Mouse (Mus musculus) inflammation-experienced regulatory T-cells, adult 6 months (primary cell): ENCODE data around the gene Spryd3. TPM values are rescaled to one million over a fixed set of nuclear protein-coding genes. Genes with fewer than 3 reads are reported as not detected.
"Not testable (repeated sequence)": the region's sequence is repeated elsewhere in the genome, so short reads cannot be mapped to it uniquely, and the experiment has no call there.

Experiments used
- ATAC-seq: one replicate; pipeline ENCODE4 v1.8.0; 2017
- polyA plus RNA-seq, 3 experiments: library from polyadenylated mRNA; unstranded; fragments of 100-300 nt; shearing (Covaris generic); gene quantifications; one replicate each; pipeline ENCODE4 v1.2.1; 2017

Spryd3 gene
- 10 to 100 TPM; 32.1 to 44.8 (median 33.6) TPM for polyA plus RNA-seq

- peak; percentile 99 for ATAC-seq
These were observed at the start of gene Spryd3 for GRCm38 (mm10) chr15:102136129-102136758. Gene Spryd3, minus strand, starts transcription at chr15:102136234.

DNA sequence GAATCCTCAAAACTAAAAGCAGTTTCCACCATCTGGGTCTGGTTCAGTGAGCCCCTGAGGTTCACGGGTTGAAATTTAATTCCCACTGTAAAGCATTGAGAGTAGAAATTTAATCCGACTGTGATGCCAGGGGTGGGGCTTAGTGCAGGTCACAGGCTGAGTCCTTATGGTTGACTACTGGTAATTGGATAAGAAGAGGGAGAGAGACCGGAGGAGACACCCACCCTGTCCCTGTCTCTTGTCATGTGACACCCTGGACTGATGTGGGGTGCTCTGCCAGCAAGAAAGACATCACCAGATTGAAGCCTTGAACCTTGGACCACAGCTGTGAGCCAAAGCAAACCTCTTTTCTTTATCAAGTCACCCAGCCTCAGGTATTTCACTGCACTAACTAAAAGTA is 47.0 kb upstream of the Spryd3 start:
- ATAC-seq = no peak

DNA sequence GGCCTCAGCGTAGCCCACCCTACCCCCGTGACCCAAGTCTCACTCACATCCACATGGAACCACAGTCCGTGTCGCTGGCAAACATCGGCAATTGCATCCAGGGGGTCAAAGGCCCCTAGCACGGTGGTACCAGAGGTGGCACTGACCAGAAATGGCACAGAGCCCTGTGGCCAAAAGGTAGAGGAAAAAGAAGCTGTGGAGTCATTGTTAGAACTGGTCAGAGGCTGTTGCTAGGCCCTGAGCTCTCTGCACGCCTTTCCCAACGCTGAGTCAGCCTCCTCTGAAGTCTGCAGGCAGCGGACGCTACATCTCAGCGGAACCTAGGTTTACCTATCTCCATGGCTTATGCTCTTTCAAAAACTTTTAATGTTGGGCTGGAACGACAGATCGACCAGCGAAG is 43.9 kb upstream of the Spryd3 start:
- ATAC-seq = no peak

DNA sequence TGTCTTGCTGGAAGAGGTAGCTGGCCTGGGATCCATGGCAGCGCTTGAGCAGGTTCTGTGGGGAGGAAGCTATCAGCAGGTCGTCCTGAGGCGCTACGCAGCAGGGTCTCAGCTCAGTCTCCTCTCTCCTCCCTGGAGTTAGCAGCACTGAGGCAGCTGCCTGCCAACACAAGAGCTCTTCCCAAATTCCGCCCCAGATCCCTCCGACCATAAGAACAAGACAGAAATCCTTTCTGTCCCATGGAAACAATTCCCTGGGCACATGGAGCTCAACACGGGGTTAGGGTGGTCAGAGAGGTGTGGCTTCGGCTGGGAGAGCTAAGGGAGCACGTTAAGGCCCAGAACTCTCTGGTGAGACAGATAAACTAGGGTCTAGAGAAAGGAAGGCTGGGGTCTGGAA is 43.1 kb upstream of the Spryd3 start:
- no peak for ATAC-seq

DNA sequence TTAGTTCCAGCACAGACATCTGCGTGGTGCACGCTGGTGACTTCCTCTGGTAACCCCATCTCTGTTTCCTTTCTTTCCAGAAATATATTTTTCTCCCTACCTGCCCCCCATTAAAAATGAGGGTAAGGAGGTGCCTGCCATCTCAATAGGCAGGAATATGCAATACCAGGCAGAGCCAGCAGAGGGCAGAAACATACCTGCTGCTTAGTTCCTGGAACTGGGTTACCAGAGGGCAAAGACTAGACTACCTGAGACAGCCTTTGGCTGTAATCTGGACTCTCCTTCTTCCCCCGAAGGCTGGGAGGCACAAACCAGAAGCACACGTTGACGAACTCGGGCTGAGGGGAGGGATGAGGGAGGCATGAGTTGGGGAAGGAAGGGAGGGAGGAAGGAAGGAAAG is 42.2 kb upstream of the Spryd3 start:
- peak; percentile 54 for ATAC-seq

DNA sequence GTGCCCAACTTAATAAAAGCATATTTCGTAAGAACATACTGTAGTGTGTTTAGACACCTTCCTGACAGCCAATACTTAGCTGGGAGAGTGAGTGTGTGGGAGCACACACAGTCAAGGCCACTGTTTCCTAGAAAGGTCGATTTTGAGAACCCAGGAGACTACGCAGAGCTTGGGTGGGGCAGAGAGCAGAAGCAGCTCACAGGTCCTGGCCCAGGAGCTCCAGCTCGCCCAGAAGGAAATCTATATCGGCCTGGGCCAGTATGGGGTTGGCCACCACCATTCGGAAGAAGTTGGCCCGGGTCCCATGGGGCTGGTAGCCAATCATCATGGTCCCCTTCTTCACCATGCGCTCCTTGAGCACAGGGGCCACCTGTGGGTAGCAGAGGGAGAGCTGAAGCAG is 41.4 kb upstream of the Spryd3 start:
- ATAC-seq = no peak

DNA sequence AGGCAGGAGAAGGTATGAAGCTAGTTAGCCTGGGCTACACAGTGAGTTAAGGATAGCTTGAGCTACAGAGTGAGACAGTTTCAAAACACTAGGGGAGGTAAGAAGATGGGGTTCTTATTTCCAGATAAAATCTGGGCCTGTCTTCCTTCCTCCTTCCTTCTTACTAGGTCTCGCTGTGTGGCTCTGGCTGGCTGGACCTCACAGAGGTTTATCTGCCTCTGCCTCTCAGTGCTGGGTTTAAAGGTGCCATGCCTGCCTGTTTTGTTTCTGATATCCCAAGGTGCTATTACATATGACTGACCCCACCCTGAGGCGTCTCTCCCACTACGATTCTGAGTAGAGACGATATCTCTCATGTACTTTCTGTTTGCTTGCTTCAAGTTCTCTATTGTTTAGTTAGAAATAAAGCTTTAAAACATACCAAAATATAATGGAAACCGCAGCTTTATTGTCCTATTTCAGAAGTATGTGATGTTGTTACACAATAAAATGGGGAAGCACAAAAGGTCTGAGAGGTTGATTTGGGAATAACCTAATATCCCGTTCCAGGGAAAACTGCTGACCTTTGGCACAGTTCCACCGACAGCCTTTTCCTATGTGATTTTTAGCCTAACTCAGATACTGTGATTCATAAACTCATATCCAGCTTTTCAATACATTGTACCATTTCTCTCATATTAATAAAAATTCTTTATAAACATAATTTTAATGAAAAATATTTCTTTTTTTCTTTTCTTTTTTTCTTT is 40.7 kb upstream of the Spryd3 start:
- no peak for ATAC-seq

DNA sequence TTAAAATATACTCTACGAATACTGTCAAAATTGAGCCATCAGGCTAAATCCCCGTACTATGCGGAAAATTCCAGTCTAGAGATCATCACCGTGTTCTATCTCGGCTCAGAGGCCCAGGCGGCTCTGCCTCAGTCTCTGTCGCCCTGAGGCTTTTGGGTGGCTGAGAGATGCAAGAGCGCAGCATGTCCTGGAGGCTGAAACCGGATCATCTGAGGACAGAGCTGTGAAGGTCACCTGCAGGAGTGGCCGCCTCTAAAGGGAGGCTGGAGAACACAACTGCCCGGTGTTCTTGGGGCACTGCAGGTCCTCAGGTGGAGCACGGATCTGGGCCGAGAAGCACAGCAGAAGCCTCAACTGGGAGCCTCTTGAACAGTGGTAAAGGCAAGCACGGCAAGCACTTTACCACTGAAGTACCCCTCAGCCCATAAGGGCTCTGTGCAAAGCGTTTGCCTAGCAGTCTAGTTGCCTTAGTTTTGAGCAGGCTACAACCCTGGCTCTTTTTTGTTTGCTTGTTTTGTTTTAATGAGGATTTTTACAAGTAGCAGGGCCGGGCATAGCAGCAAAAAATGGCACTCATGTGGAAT is 39.8 kb upstream of the Spryd3 start:
- no peak for ATAC-seq

DNA sequence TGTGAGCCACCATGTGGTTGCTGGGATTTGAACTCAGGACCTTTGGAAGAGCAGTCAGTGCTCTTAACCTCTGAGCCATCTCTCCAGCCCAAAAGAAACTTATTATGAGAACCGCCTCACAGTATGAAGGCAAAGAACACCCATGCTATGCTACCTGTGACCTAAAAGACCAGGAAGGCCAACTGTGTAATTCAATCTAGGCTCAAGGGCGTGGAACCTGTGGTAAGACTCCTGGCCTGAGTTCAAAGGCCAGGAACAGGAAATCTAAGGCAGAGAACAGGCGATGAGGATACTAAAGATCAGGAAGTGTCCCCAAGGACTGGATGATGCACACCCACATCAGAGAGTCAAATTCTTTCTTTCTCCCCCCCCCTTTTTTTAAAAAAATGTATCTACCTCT is 37.5 kb upstream of the Spryd3 start:
- ATAC-seq = no peak

DNA sequence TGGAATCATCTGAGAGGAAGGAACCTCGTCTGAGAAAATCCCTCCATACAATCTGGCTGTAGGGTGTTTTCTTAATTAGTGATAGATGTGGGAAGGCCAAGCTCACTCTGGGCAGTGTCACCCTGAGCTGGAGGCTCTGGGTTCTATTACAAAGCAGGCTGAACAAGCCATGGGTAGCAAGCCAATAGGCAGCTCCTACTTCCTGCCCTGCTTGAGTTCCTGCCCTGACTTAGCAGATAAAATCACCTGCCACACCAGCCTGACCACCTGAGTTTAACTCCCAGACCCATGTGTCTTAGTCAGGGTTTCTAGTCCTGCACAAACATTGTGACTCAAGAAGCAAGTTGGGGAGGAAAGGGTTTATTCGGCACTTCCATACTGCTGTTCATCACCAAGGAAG is 33.0 kb upstream of the Spryd3 start:
- no peak for ATAC-seq

DNA sequence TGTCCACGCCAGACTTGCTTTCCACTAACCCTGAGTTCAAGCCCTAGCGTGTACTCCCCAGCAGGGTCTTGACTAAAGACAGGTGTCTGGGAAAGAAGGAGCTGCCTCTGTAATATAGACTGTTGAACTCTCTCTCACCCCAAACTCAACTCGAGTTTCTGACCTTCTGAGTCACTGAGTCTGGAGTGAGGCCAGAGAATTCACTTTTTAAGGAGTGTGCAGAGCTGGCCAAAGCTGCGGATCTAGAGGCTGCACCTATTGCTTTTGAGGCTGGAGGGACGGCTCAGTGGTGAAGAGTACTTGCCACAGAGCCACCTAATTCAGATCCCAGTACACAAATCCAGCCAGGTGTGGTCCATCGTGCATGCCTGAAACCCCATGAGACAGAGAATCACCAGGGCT is 31.6 kb upstream of the Spryd3 start:
- no peak for ATAC-seq

DNA sequence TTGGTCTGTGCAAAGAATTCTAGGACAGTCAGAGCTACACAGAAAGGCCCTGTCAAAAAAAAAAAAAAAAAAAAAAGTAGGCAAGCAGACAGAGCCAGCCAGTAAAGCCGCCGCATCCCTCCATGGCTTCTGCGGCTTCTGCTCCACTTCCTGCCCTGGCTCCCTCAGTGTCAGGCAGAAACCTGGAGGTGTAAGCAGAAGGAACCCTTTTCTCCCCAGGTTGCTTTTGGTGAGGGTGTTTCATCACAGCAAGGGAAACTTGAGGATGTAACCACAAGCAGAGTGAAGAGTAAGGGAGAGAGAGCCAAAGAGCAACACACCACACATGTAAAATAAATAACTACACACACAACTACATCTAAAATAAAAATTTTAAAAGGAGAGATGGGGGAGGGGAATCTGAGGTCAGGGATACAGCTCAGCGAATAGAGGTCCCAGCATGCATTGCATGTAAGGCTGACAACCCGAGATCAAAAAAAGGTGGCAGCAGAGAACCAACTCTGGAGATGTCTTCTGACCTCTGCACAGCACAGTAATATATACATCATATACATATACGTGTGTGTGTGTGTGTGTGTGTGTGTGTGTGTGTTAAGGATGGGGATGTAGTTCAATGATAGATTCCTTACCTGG is 29.6 kb upstream of the Spryd3 start:
- ATAC-seq = no peak

GRCm38 (mm10) chr15:102163900-102164693 is 28.1 kb upstream of the Spryd3 start:
- ATAC-seq = no peak

- ATAC-seq = no peak
These were observed 24.5 kb upstream of the Spryd3 start for GRCm38 (mm10) chr15:102160415-102161060.

DNA sequence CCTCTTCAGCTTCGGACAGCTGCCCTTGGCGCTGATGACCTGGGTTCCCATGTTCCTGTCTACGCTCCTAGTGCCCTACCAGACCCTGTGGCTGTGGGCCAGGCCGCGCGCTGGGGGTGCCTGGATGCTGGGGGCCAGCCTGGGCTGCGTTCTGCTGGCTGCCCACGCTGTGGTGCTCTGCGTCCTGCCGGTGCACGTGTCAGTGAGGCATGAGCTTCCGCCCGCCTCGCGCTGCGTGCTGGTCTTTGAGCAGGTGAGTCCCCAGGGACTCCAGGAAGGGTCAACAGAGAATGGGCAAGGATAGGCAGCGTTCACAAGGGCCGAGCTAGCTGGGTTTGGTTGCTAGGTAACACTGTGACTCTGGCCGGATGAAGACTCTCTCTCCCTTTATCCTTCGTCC is 20.8 kb upstream of the Spryd3 start:
- no peak for ATAC-seq

GRCm38 (mm10) chr15:102155006-102155405 is 19.0 kb upstream of the Spryd3 start:
- not testable (repeated sequence) for ATAC-seq

GRCm38 (mm10) chr15:102152646-102153045 is 16.6 kb upstream of the Spryd3 start:
- ATAC-seq = no peak

DNA sequence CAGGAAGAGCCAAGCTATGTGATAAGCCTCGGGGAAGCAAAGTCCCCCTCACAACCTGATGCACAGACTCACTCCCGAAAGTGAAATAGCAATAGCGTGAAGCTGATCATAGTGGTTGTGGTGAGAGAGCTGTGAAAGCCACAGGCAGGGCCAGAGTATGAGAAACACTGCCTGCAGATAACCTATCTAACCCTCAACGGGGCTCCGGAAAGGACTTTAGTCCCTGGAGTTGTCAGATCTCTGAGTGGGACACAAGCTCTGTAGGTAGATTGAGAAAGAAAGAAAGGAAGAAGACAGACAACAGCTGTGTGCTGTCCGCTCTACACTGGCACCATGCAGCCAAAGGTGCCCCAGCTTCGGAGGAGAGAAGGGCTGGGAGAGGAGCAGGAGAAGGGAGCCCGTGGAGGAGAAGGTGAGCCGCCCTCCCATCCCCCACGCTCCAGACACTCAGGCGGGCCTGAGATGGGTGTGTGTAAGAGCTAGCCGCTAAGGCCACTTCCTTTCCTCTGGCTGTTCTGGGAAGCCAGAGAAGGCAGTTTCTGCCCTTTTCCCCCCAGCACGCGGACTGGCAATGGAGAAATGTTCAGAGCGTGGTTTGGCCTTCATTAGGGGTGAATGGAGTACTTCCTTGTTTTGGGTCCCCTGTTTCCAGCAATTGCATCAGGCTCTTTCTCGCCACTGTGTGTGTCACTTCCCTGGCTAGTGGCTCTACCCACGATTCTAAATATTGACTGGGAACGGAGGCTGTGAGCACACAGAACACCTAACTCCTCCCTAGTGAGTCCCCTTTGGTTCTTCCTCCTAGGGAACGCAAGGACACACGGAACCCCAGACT is 14.5 kb upstream of the Spryd3 start, which contains the start of gene Soat2:
TSS of gene Soat2 (plus strand) at position 226 of the 835 bp plus-strand sequence.
- peak; percentile 58 for ATAC-seq

DNA sequence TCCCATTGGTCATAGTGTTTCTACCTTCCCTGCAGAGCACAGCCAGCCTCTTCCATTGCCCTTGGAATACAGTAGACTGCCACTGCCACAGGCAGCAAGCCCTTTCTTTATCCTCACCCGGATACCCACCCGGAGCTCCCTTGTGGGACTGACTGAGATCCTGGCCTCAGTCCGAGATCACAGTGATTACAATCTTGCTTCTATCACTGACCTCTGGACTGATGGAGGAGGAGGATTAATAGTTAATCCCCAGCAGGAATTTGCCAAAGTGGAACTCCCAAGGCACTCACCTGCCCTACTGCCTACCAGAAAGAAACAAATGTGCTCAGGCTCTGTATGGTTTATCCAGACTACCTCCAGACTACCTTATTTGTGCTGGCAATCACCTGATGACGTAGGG is 13.5 kb upstream of the Spryd3 start:
- ATAC-seq = no peak

GRCm38 (mm10) chr15:102147674-102148402 is 11.8 kb upstream of the Spryd3 start:
- no peak for ATAC-seq
